Mouse (Mus musculus): ENCODE results near the gene Aoc1. TPM values are rescaled to one million over a fixed set of nuclear protein-coding genes. Genes with fewer than 3 reads are reported as not detected.

Gene Aoc1
- polyA plus RNA-seq, 1 experiment from 2014 or later, result 0.11 TPM

GRCm38 (mm10) chr6:48840973-48841625 lies 31.6 kb upstream of the Aoc1 start, which contains the start of gene Tmem176b:
Gene Tmem176b, minus strand, starts transcription at chr6:48841496.
- no peaks in the 10 kb centered on the region for H3K27me3 ChIP-seq (ENCODE audit: insufficient read depth, low read length)
- peaks cover 13% of the 10 kb centered on the region; the same call in 1 of the 2 replicates for H3K4me1 ChIP-seq (ENCODE audit: insufficient read depth)
- WGBS (ENCODE audit: insufficient replicate concordance), result 13% methylated on average over 6 of the region's 6 CpGs
- ATAC-seq (peak; percentile 95), DNase-seq (peak; percentile 91)
- H3K36me3 ChIP-seq (replicated peaks; ENCODE audit: insufficient read depth, low read length), result peaks cover 18% of the 10 kb centered on the region
- H3K27ac ChIP-seq (ENCODE audit: low read depth), result peak within 1 kb of the TSS; percentile 90
- H3K9ac ChIP-seq (replicated peaks), result peak within 1 kb of the TSS; percentile 67
- no peak for TF ChIP-seq CTCF (IDR thresholded peaks at IDR 0.05; ENCODE audit: low read depth)
- peak; percentile 7; the same call in 1 of the 2 replicates for TF ChIP-seq EP300 (IDR thresholded peaks at IDR 0.05; ENCODE audit: low read depth)
- no peaks in the 10 kb centered on the region for H3K9me3 ChIP-seq (ENCODE audit: low read length)
- H3K4me3 ChIP-seq (ENCODE audit: low read depth, low read length), result peak within 1 kb of the TSS; percentile 53
- peak within 1 kb of the TSS; percentile 65 for H3K4me2 ChIP-seq (ENCODE audit: low read depth, low read length)

GRCm38 (mm10) chr6:48842111-48842842 lies 30.4 kb upstream of the Aoc1 start:
- WGBS (ENCODE audit: insufficient replicate concordance), result 48% methylated on average over 11 of the region's 11 CpGs
- Histone ChIP-seq H3K4me2 (ENCODE audit: low read depth, low read length) (peak overlapping the region; percentile 65), H3K27me3 (ENCODE audit: insufficient read depth, low read length) (no peaks in the 10 kb centered on the region), H3K9ac (replicated peaks) (peak overlapping the region; percentile 65), H3K4me1 (ENCODE audit: insufficient read depth) (peaks cover 13% of the 10 kb centered on the region; the same call in 1 of the 2 replicates), H3K9me3 (ENCODE audit: low read length) (no peaks in the 10 kb centered on the region), H3K27ac (ENCODE audit: low read depth) (peak overlapping the region; percentile 90), H3K4me3 (ENCODE audit: low read depth, low read length) (peak overlapping the region; percentile 53), H3K36me3 (replicated peaks; ENCODE audit: insufficient read depth, low read length) (peaks cover 18% of the 10 kb centered on the region)
- ATAC-seq (no peak), DNase-seq (peak; percentile 74)
- peak; percentile 62 for TF ChIP-seq CTCF (IDR thresholded peaks at IDR 0.05; ENCODE audit: low read depth)
- TF ChIP-seq EP300 (IDR thresholded peaks at IDR 0.05; ENCODE audit: low read depth), result no peak

GRCm38 (mm10) chr6:48845086-48845485 lies 27.6 kb upstream of the Aoc1 start:
- 78% methylated on average over 4 of the region's 4 CpGs for WGBS (ENCODE audit: insufficient replicate concordance)
- DNase-seq, result no peak
- Histone ChIP-seq H3K4me2 (ENCODE audit: low read depth, low read length) (no peak overlapping the region), H3K27me3 (ENCODE audit: insufficient read depth, low read length) (no peaks in the 10 kb centered on the region), H3K9ac (replicated peaks) (no peak overlapping the region), H3K4me1 (ENCODE audit: insufficient read depth) (peaks cover 13% of the 10 kb centered on the region; the same call in 1 of the 2 replicates), H3K4me3 (ENCODE audit: low read depth, low read length) (no peak overlapping the region), H3K27ac (ENCODE audit: low read depth) (no peak overlapping the region), H3K9me3 (ENCODE audit: low read length) (no peaks in the 10 kb centered on the region), H3K36me3 (replicated peaks; ENCODE audit: insufficient read depth, low read length) (peaks cover 13% of the 10 kb centered on the region)
- TF ChIP-seq CTCF (IDR thresholded peaks at IDR 0.05; ENCODE audit: low read depth), result no peak
- TF ChIP-seq EP300 (IDR thresholded peaks at IDR 0.05; ENCODE audit: low read depth), result no peak
- ATAC-seq, result no peak

GRCm38 (mm10) chr6:48851820-48852491 lies 20.7 kb upstream of the Aoc1 start:
- Histone ChIP-seq H3K9ac (replicated peaks) (no peak overlapping the region), H3K9me3 (ENCODE audit: low read length) (no peaks in the 10 kb centered on the region), H3K27ac (ENCODE audit: low read depth) (peak overlapping the region; percentile 64; the same call in 1 of the 2 replicates), H3K27me3 (ENCODE audit: insufficient read depth, low read length) (no peaks in the 10 kb centered on the region), H3K4me2 (ENCODE audit: low read depth, low read length) (peak overlapping the region; percentile 61), H3K4me1 (ENCODE audit: insufficient read depth) (no peaks in the 10 kb centered on the region), H3K4me3 (ENCODE audit: low read depth, low read length) (peak overlapping the region; percentile 29), H3K36me3 (replicated peaks; ENCODE audit: insufficient read depth, low read length) (no peaks in the 10 kb centered on the region)
- TF ChIP-seq EP300 (IDR thresholded peaks at IDR 0.05; ENCODE audit: low read depth) (no peak), CTCF (IDR thresholded peaks at IDR 0.05; ENCODE audit: low read depth) (no peak)
- ATAC-seq (peak; percentile 21; the same call in 1 of the 2 replicates), DNase-seq (no peak)
- 2% methylated on average over 29 of the region's 29 CpGs for WGBS (ENCODE audit: insufficient replicate concordance)

GRCm38 (mm10) chr6:48854155-48854554 lies 18.5 kb upstream of the Aoc1 start:
- peak; percentile 34 for TF ChIP-seq CTCF (IDR thresholded peaks at IDR 0.05; ENCODE audit: low read depth)
- no peak for TF ChIP-seq EP300 (IDR thresholded peaks at IDR 0.05; ENCODE audit: low read depth)
- no peaks in the 10 kb centered on the region for H3K36me3 ChIP-seq (replicated peaks; ENCODE audit: insufficient read depth, low read length)
- H3K9me3 ChIP-seq (ENCODE audit: low read length), result no peaks in the 10 kb centered on the region
- H3K9ac ChIP-seq (replicated peaks), result no peak overlapping the region
- ATAC-seq, result no peak
- H3K4me2 ChIP-seq (ENCODE audit: low read depth, low read length), result no peak overlapping the region
- no peak overlapping the region for H3K27ac ChIP-seq (ENCODE audit: low read depth)
- H3K4me3 ChIP-seq (ENCODE audit: low read depth, low read length), result no peak overlapping the region
- DNase-seq, result no peak
- H3K4me1 ChIP-seq (ENCODE audit: insufficient read depth), result no peaks in the 10 kb centered on the region
- no peaks in the 10 kb centered on the region for H3K27me3 ChIP-seq (ENCODE audit: insufficient read depth, low read length)
- 87% methylated on average over 2 of the region's 2 CpGs for WGBS (ENCODE audit: insufficient replicate concordance)
